Mouse (Mus musculus) right cerebral cortex, postnatal 4 days (tissue): ENCODE measurements at regions not wholly inside any gene's neighbourhood (a gene's known extent, or its start where the extent isn't known, plus 50 kb on each side); places are given as distances from the start of the nearest gene placed in this dataset.

Source experiments
- DNase-seq: peaks from one replicate; pipeline ENCODE4 v3.0.0-alpha.2; 2022

- DNase-seq, result peak; percentile 73
Observed at GRCm38 (mm10) chr13:105377038-105377437, 66.4 kb upstream of the Htr1a start.

- no peak for DNase-seq
Observed at GRCm38 (mm10) chr13:105378587-105378986, 64.9 kb upstream of the Htr1a start.

DNA sequence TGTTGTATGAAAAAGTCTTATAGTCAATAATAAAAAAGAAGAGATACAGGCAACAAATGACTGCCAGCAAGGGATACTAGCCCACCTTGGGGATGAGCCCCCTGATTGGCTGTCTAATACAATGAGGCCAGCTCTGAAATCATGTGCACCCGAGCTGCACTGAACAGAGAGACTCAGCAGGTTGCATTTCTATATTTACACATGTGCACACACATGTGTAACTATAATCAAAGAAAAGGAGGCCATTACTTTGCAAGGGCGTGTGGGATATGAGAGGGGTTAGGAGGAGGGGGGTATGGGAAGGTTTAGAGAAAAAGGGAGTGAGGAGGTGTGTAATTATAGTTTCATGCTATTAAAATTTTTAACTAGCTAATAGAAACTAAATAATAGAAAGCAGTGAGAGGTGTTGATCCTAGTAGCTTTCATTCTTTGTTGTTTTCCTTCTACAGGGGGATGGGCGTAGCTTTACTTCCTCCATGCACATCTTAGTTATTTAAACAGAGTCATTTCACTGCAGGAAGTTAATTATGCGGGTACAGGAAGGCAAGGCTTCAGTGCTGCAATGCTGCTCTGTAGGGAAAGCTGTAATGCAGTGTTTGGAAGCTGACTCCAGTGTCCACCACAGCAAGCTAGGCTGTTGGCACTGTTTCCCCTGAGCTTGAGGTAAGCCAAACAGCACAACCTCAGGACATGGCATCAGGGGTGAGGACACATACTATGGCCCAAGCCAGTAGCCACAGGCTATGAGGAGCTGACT is 56.2 kb upstream of the Htr1a start:
- DNase-seq, result no peak
